Mouse (Mus musculus) hindbrain, postnatal 0 days (tissue): ENCODE measurements around the gene Socs2. TPM values are rescaled to one million over a fixed set of nuclear protein-coding genes. Genes with fewer than 3 reads are reported as not detected.
A peak's percentile ranks its signal among the peaks of the same experiment; 100 is the strongest.
"Not testable (repeated sequence)": the region's sequence is repeated elsewhere in the genome, so short reads cannot be mapped to it uniquely, and the experiment has no call there.

ENCODE experiments used
- ATAC-seq: fragments of 200-750 bp; cut with Nextera tagmentation; 2 replicates; pipeline ENCODE4 v1.8.0; 2017; ENCODE audit warnings: mild to moderate bottlenecking, moderate TSS enrichment, moderate library complexity
- DNase-seq: peaks from one replicate; pipeline ENCODE4 v3.0.0-alpha.2; 2015; ENCODE audit warnings: low spot score
- H3K27ac ChIP-seq: fragments of 300-500 bp; sonication (generic); 2 replicates; pipeline ENCODE4 v1.5.1; 2014; ENCODE audit warnings: mild to moderate bottlenecking
- H3K27me3 ChIP-seq: fragments of 300-500 bp; sonication (generic); 2 replicates; pipeline ENCODE4 v1.6.1; 2014; ENCODE audit warnings: low read length, mixed read lengths; ENCODE audit not compliant: insufficient read depth
- H3K36me3 ChIP-seq: fragments of 300-500 bp; sonication (generic); 2 replicates; pipeline ENCODE4 v1.6.1; 2014; ENCODE audit warnings: low read length, mixed read lengths; ENCODE audit not compliant: insufficient read depth
- H3K4me1 ChIP-seq: fragments of 300-500 bp; sonication (generic); 2 replicates; pipeline ENCODE4 v1.6.1; 2014; ENCODE audit warnings: antibody characterized with exemption, low read length, mixed read lengths; ENCODE audit not compliant: insufficient read depth
- H3K4me2 ChIP-seq: fragments of 300-500 bp; sonication (generic); 2 replicates; pipeline ENCODE4 v1.6.1; 2014; ENCODE audit warnings: low read depth, mild to moderate bottlenecking, low read length, moderate library complexity, mixed read lengths
- H3K4me3 ChIP-seq: fragments of 300-500 bp; sonication (generic); 2 replicates; pipeline ENCODE4 v1.5.1; 2014; ENCODE audit warnings: low read length
- H3K9ac ChIP-seq: fragments of 300-500 bp; sonication (generic); replicated peaks from 2 replicates; pipeline ENCODE4 v1.6.1; 2014; ENCODE audit warnings: mild to moderate bottlenecking, low read length, moderate library complexity, mixed read lengths
- H3K9me3 ChIP-seq: fragments of 300-500 bp; sonication (generic); 2 replicates; pipeline ENCODE4 v1.6.1; 2016; ENCODE audit warnings: low read length, mixed read lengths
- CTCF ChIP-seq: IDR thresholded peaks from 2 replicates; pipeline ENCODE4 v1.5.1; 2016; ENCODE audit warnings: antibody characterized with exemption, control low read depth, low read depth
- WGBS: fragments of 180-500 bp; shearing (Covaris S2); extraction: QIAGEN DNeasy Blood & Tissue Kit; methylation state at CpG from one replicate; pipeline ENCODE4 v1.1.7; 2014; 5-methylcytosine and 5-hydroxymethylcytosine counted together
- polyA plus RNA-seq: library from polyadenylated mRNA; unstranded; fragments of >200 nt; fragmentation: Nextera tagmentation; extraction: Ambion mirVana; gene quantifications from 2 replicates; pipeline ENCODE4 v1.2.1, GENCODE M21; 2015
- total RNA-seq: library from RNA; depleted of rRNA; stranded (reverse); fragments of >200 nt; gene quantifications from 2 replicates; pipeline ENCODE4 v1.2.3, GENCODE M21; 2014

Socs2 gene
- total and polyA plus RNA-seq, 2 experiments from 2014 or later = 51.7 to 122 TPM

GRCm38 (mm10) chr10:95392073-95392472 lies 24.9 kb downstream of the Socs2 start:
- WGBS = 79% methylated on average over 8 of the region's 8 CpGs
- Histone ChIP-seq H3K9me3 (no peaks in the 10 kb centered on the region), H3K4me1 (no peaks in the 10 kb centered on the region), H3K9ac (no peak overlapping the region), H3K27me3 (no peaks in the 10 kb centered on the region), H3K4me2 (no peak overlapping the region), H3K4me3 (no peak overlapping the region), H3K36me3 (no peaks in the 10 kb centered on the region), H3K27ac (no peak overlapping the region)
- ATAC-seq = no peak
- TF ChIP-seq CTCF = no peak
- DNase-seq = no peak

GRCm38 (mm10) chr10:95390871-95391270 lies 26.1 kb downstream of the Socs2 start:
- Histone ChIP-seq H3K4me3 (no peak overlapping the region), H3K4me2 (no peak overlapping the region), H3K4me1 (no peaks in the 10 kb centered on the region), H3K9ac (no peak overlapping the region), H3K27me3 (no peaks in the 10 kb centered on the region), H3K9me3 (no peaks in the 10 kb centered on the region), H3K36me3 (no peaks in the 10 kb centered on the region), H3K27ac (no peak overlapping the region)
- TF ChIP-seq CTCF = no peak
- ATAC-seq = no peak
- no peak for DNase-seq
- 86% methylated on average over 9 of the region's 9 CpGs for WGBS

- H3K4me3 ChIP-seq, H3K4me1 ChIP-seq, ATAC-seq, H3K27ac ChIP-seq, DNase-seq, H3K9me3 ChIP-seq, H3K27me3 ChIP-seq, H3K36me3 ChIP-seq, H3K9ac ChIP-seq, H3K4me2 ChIP-seq: not testable (repeated sequence)
- 94% methylated on average over 5 of the region's 5 CpGs for WGBS
- 0 out of 2 replicates have a peak, but pooled peaks have one; percentile 2 for TF ChIP-seq CTCF
Measured at GRCm38 (mm10) chr10:95389805-95390204, 27.2 kb downstream of the Socs2 start.

- no peak for ATAC-seq
- H3K27me3 ChIP-seq = no peaks in the 10 kb centered on the region
- H3K4me3 ChIP-seq = no peak overlapping the region
- no peaks in the 10 kb centered on the region for H3K4me1 ChIP-seq
- H3K9ac ChIP-seq = no peak overlapping the region
- no peak overlapping the region for H3K4me2 ChIP-seq
- WGBS = 79% methylated on average over 23 of the region's 23 CpGs
- no peaks in the 10 kb centered on the region for H3K36me3 ChIP-seq
- no peak overlapping the region for H3K27ac ChIP-seq
- no peak for TF ChIP-seq CTCF
- no peak for DNase-seq
- H3K9me3 ChIP-seq = no peaks in the 10 kb centered on the region
Measured at GRCm38 (mm10) chr10:95388821-95389477, 28.0 kb downstream of the Socs2 start.

- Histone ChIP-seq H3K4me2 (no peak overlapping the region), H3K36me3 (no peaks in the 10 kb centered on the region), H3K9ac (no peak overlapping the region), H3K27ac (no peak overlapping the region), H3K4me3 (no peak overlapping the region), H3K4me1 (no peaks in the 10 kb centered on the region), H3K27me3 (no peaks in the 10 kb centered on the region), H3K9me3 (no peaks in the 10 kb centered on the region)
- TF ChIP-seq CTCF = no peak
- DNase-seq (no peak), ATAC-seq (no peak)
- 93% methylated on average over 6 of the region's 6 CpGs for WGBS
Measured at GRCm38 (mm10) chr10:95386527-95386926, 30.5 kb downstream of the Socs2 start.

GRCm38 (mm10) chr10:95385801-95386203 lies 31.2 kb downstream of the Socs2 start:
- ATAC-seq (no peak), DNase-seq (no peak)
- TF ChIP-seq CTCF = no peak
- 78% methylated on average over 4 of the region's 4 CpGs for WGBS
- Histone ChIP-seq H3K4me3 (no peak overlapping the region), H3K36me3 (no peaks in the 10 kb centered on the region), H3K9ac (no peak overlapping the region), H3K4me2 (no peak overlapping the region), H3K9me3 (no peaks in the 10 kb centered on the region), H3K27me3 (no peaks in the 10 kb centered on the region), H3K27ac (no peak overlapping the region), H3K4me1 (no peaks in the 10 kb centered on the region)

GRCm38 (mm10) chr10:95385081-95385480 lies 31.9 kb downstream of the Socs2 start:
- DNase-seq (no peak), ATAC-seq (no peak)
- Histone ChIP-seq H3K4me1 (no peaks in the 10 kb centered on the region), H3K4me3 (no peak overlapping the region), H3K27ac (no peak overlapping the region), H3K4me2 (no peak overlapping the region), H3K36me3 (no peaks in the 10 kb centered on the region), H3K9me3 (no peaks in the 10 kb centered on the region), H3K9ac (no peak overlapping the region), H3K27me3 (no peaks in the 10 kb centered on the region)
- 84% methylated on average over 1 of the region's 1 CpGs for WGBS
- TF ChIP-seq CTCF = no peak
